Mouse (Mus musculus): ENCODE data around the gene Rit1. TPM values are rescaled to one million over a fixed set of nuclear protein-coding genes. Genes with fewer than 3 reads are reported as not detected.
A peak's percentile ranks its signal among the peaks of the same experiment; 100 is the strongest.
"Not testable (repeated sequence)": the region's sequence is repeated elsewhere in the genome, so short reads cannot be mapped to it uniquely, and the experiment has no call there.

Rit1 gene
- polyA plus RNA-seq, 1 experiment from 2014 or later: 65.0 TPM

- no peaks in the 10 kb centered on the region for H3K4me1 ChIP-seq (replicated peaks)
- 97% methylated on average over 15 of the region's 15 CpGs for WGBS
- ATAC-seq (ENCODE audit: low read depth): no peak
- H3K36me3 ChIP-seq: peaks cover 97% of the 10 kb centered on the region
- H3K4me2 ChIP-seq: no peak overlapping the region
- H3K27ac ChIP-seq (replicated peaks): no peak overlapping the region
- H3K9ac ChIP-seq: no peak overlapping the region
- no peak overlapping the region for H3K4me3 ChIP-seq
- peaks cover 19% of the 10 kb centered on the region for H3K9me3 ChIP-seq
- no peaks in the 10 kb centered on the region for H3K27me3 ChIP-seq
Observed at GRCm38 (mm10) chr3:88746139-88746870, 29.7 kb downstream of the Rit1 start.

GRCm38 (mm10) chr3:88746871-88747231 is 30.2 kb downstream of the Rit1 start:
- H3K9ac ChIP-seq: no peak overlapping the region
- WGBS: 94% methylated on average over 4 of the region's 4 CpGs
- H3K4me3 ChIP-seq: no peak overlapping the region
- ATAC-seq (ENCODE audit: low read depth): no peak
- H3K27ac ChIP-seq (replicated peaks): no peak overlapping the region
- no peaks in the 10 kb centered on the region for H3K4me1 ChIP-seq (replicated peaks)
- H3K9me3 ChIP-seq: peaks cover 19% of the 10 kb centered on the region
- no peak overlapping the region for H3K4me2 ChIP-seq
- no peaks in the 10 kb centered on the region for H3K27me3 ChIP-seq
- peaks cover 97% of the 10 kb centered on the region for H3K36me3 ChIP-seq

- H3K27ac ChIP-seq (replicated peaks): no peak overlapping the region
- no peak overlapping the region for H3K4me2 ChIP-seq
- peaks cover 53% of the 10 kb centered on the region for H3K4me1 ChIP-seq (replicated peaks)
- H3K9me3 ChIP-seq: 0 out of 2 replicates have a peak, but pooled peaks cover under 1% of the 10 kb centered on the region
- H3K36me3 ChIP-seq: peaks cover 88% of the 10 kb centered on the region
- WGBS: 79% methylated on average over 4 of the region's 4 CpGs
- no peak overlapping the region for H3K9ac ChIP-seq
- no peaks in the 10 kb centered on the region for H3K27me3 ChIP-seq
- H3K4me3 ChIP-seq: no peak overlapping the region
- no peak for ATAC-seq (ENCODE audit: low read depth)
Observed at GRCm38 (mm10) chr3:88754283-88754682, 37.6 kb downstream of the Rit1 start.

DNA sequence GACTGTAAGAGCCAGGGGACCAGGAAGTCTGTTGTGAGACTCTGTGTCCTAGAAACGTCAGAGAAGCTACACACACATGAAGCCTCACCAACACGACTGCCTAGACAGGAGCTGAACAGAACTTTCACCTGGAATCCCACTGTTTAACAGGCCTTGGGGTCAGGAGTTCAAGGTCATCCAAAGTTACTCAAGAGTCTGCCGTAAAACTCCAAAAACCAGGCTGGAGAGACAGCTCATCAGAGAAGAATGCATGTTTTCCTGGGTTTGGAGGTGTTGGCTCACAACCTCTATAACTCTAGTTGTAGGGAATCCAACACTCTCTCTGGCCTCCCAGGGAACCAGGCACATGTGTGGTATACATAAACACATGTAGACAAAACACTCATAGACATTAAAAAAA is 38.9 kb downstream of the Rit1 start:
- peak overlapping the region; percentile 92 for H3K27ac ChIP-seq (replicated peaks)
- H3K9ac ChIP-seq: no peak overlapping the region
- H3K27me3 ChIP-seq: no peaks in the 10 kb centered on the region
- H3K4me2 ChIP-seq: peak overlapping the region; percentile 40; the same call in 1 of the 2 replicates
- WGBS: 75% methylated on average over 3 of the region's 3 CpGs
- ATAC-seq (ENCODE audit: low read depth): no peak
- H3K4me1 ChIP-seq (replicated peaks): peaks cover 65% of the 10 kb centered on the region
- no peak overlapping the region for H3K4me3 ChIP-seq
- peaks cover 88% of the 10 kb centered on the region for H3K36me3 ChIP-seq
- no peaks in the 10 kb centered on the region for H3K9me3 ChIP-seq

- H3K4me3 ChIP-seq: no peak overlapping the region
- H3K4me2 ChIP-seq: peak overlapping the region; percentile 40
- H3K27me3 ChIP-seq: no peaks in the 10 kb centered on the region
- peaks cover 88% of the 10 kb centered on the region for H3K36me3 ChIP-seq
- H3K27ac ChIP-seq (replicated peaks): peak overlapping the region; percentile 92
- ATAC-seq (ENCODE audit: low read depth): peak; percentile 51
- 11% methylated on average over 4 of the region's 4 CpGs for WGBS
- peaks cover 65% of the 10 kb centered on the region for H3K4me1 ChIP-seq (replicated peaks)
- no peaks in the 10 kb centered on the region for H3K9me3 ChIP-seq
- H3K9ac ChIP-seq: peak overlapping the region; percentile 51; the same call in 1 of the 2 replicates
Observed at GRCm38 (mm10) chr3:88756276-88756675, 39.6 kb downstream of the Rit1 start.

DNA sequence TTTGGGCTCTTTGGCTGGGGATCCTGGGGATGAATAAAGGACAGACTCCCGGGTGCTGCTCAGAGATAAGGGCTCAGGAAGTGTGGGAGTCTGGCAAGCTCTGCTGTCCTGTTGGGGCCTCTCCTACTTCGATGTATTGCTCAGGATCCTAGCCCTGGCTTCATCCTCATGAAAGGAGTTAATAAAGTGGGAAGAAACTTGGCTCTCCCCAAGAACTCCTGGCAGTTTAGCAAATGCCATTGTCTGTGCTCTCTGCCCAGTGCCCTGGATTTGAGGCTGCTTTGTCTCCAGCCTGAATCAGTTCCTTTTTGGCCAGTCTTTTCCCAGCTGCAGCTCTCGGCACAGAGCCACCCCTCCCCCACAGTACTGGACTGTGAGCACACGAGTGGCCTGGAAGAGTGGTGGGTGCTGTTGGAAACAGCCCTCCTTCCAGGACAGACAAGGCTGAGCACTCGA is 41.4 kb downstream of the Rit1 start:
- H3K4me3 ChIP-seq: no peak overlapping the region
- peaks cover 84% of the 10 kb centered on the region for H3K36me3 ChIP-seq
- H3K9me3 ChIP-seq: no peaks in the 10 kb centered on the region
- H3K27ac ChIP-seq (replicated peaks): peak overlapping the region; percentile 92
- H3K27me3 ChIP-seq: no peaks in the 10 kb centered on the region
- H3K9ac ChIP-seq: peak overlapping the region; percentile 56
- H3K4me2 ChIP-seq: peak overlapping the region; percentile 40
- 9% methylated on average over 5 of the region's 5 CpGs for WGBS
- peak; percentile 86 for ATAC-seq (ENCODE audit: low read depth)
- H3K4me1 ChIP-seq (replicated peaks): peaks cover 79% of the 10 kb centered on the region

- Histone ChIP-seq H3K27ac (replicated peaks) (peak overlapping the region; percentile 29; the same call in 1 of the 2 replicates), H3K9me3 (no peaks in the 10 kb centered on the region), H3K36me3 (peaks cover 76% of the 10 kb centered on the region), H3K4me2 (no peak overlapping the region), H3K9ac (no peak overlapping the region), H3K27me3 (no peaks in the 10 kb centered on the region), H3K4me1 (replicated peaks) (peaks cover 60% of the 10 kb centered on the region), H3K4me3 (no peak overlapping the region)
- 94% methylated on average over 19 of the region's 19 CpGs for WGBS
- ATAC-seq (ENCODE audit: low read depth): no peak
Observed at GRCm38 (mm10) chr3:88761619-88762018, 45.0 kb downstream of the Rit1 start.

DNA sequence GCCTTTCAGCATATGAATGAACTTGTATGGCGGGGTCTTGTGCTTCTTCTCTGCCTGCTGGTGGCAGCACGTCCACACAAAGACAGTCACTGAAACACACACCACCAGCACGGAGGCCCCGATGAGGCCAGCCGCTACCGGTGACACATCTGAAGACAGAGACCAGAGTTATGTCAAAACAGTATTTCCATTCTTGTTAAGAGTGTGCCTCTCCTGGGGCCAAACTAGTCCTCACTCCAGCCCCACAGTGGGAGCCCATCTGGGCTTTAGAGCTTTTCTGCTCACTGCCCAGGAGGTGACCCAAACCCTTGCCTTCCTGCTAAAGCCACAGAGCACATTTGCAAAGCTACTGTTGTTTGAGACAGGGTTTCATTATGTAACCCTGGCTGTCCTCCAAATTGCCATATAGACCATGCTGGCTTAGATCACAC is 45.8 kb downstream of the Rit1 start:
- H3K36me3 ChIP-seq: peaks cover 71% of the 10 kb centered on the region
- ATAC-seq (ENCODE audit: low read depth): no peak
- no peak overlapping the region for H3K4me3 ChIP-seq
- no peaks in the 10 kb centered on the region for H3K27me3 ChIP-seq
- H3K27ac ChIP-seq (replicated peaks): peak overlapping the region; percentile 29
- H3K9me3 ChIP-seq: no peaks in the 10 kb centered on the region
- peaks cover 54% of the 10 kb centered on the region for H3K4me1 ChIP-seq (replicated peaks)
- no peak overlapping the region for H3K4me2 ChIP-seq
- H3K9ac ChIP-seq: no peak overlapping the region
- WGBS: 41% methylated on average over 6 of the region's 6 CpGs

DNA sequence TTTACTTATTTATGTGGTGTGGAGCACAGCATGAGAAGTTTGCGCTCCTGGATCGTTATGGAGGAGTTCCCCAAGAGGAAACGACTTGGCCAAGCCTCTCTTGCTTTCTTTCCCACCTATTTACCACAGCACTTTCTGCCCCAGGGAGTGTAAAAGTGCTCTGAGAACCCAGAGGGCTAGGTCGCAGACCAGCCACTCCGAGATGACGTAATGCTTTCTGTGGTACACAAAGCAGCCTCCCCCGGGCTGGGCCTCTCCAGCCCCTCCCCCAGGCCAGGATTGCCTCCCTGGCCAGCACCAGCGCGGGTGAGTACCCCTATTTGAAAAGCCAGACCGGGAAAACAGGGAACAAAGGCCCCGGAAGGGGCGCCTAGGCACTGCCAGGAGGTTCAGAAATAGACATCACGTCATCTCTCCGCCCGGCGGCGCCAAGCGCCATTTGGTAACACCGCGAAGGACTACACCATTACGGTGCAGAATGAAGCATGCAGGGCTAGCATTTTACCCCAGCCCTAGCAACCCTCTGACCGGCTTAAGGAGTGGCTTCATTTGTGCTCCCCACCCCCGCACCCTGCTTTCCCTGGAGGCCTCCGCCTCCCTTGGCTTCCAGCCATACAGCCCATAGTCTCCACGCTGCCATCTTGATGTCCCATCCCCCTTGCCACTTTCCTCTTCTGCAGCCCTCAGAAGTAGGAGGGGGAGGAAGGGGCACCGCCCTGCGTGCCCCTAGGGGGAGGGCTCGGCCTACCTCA is 54.7 kb downstream of the Rit1 start:
- not testable (repeated sequence) for H3K27me3 ChIP-seq; H3K4me1 ChIP-seq (replicated peaks); H3K36me3 ChIP-seq; H3K9me3 ChIP-seq
- Histone ChIP-seq H3K4me2 (peak overlapping the region; percentile 52), H3K4me3 (peak overlapping the region; percentile 53), H3K9ac (peak overlapping the region; percentile 79), H3K27ac (replicated peaks) (peak overlapping the region; percentile 94)
- peak; percentile 78 for ATAC-seq (ENCODE audit: low read depth)
- 0% methylated on average over 16 of the region's 28 CpGs for WGBS

- not testable (repeated sequence) for H3K36me3 ChIP-seq; ATAC-seq (ENCODE audit: low read depth); H3K4me1 ChIP-seq (replicated peaks); H3K9me3 ChIP-seq; H3K27me3 ChIP-seq
- WGBS: 3% methylated on average over 3 of the region's 6 CpGs
- Histone ChIP-seq H3K4me2 (peak overlapping the region; percentile 52), H3K27ac (replicated peaks) (peak overlapping the region; percentile 94), H3K9ac (peak overlapping the region; percentile 79), H3K4me3 (peak overlapping the region; percentile 53)
Observed at GRCm38 (mm10) chr3:88771941-88772280, 55.3 kb downstream of the Rit1 start.

DNA sequence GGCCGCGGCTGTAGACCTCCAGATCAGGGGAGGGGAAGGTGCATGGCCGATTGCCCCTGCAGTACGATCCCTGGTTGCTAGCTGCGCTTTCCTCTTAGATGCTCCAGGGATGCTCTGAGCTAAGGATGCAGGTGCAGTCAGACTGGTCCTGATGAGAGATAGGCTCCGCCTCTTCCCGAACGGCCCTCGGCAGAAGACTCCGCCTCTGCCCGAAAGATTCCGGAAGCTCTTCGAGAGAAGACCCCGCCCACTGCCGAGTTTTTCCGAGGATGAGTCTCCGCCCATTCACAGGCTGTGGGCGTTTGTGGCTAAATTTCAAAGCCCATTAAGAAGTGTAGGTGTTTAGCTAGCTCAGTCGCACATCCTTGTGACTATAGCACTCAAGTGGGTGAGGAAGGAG is 55.8 kb downstream of the Rit1 start:
- Histone ChIP-seq H3K4me2 (peak overlapping the region; percentile 52), H3K4me3 (peak overlapping the region; percentile 53), H3K27ac (replicated peaks) (peak overlapping the region; percentile 94; the same call in 1 of the 2 replicates), H3K9ac (peak overlapping the region; percentile 58; the same call in 1 of the 2 replicates)
- ATAC-seq (ENCODE audit: low read depth): peak; percentile 90
- WGBS: 1% methylated on average over 18 of the region's 19 CpGs
- not testable (repeated sequence) for H3K36me3 ChIP-seq; H3K4me1 ChIP-seq (replicated peaks); H3K9me3 ChIP-seq; H3K27me3 ChIP-seq

DNA sequence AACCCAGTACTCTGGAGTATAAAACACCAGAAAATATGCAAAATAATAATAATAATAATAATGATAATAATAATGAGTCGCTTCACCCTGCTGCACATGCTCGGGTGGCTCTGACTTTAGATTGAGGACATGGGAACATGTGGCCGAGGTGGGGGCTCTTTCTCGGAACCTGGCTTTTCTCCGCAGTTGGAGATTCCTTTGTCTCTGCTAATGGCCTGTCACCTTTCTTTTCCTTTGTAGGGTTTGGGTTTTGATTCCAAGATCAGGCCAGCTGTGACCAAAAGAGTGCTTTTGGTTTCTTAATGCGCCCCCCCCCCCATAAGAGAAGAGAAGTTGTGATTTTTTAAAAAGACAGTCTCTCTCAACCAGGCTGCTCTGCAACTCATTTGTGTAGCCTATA is 56.5 kb downstream of the Rit1 start:
- H3K4me2 ChIP-seq; H3K27me3 ChIP-seq; H3K36me3 ChIP-seq; H3K4me1 ChIP-seq (replicated peaks); H3K4me3 ChIP-seq; ATAC-seq (ENCODE audit: low read depth); H3K27ac ChIP-seq (replicated peaks); H3K9ac ChIP-seq; H3K9me3 ChIP-seq: not testable (repeated sequence)
- 80% methylated on average over 6 of the region's 6 CpGs for WGBS

Measured in neural tube, embryonic 13.5 days (tissue).